Mouse (Mus musculus): ENCODE measurements around the gene Dnajc4. TPM values are rescaled to one million over a fixed set of nuclear protein-coding genes. Genes with fewer than 3 reads are reported as not detected.

Dnajc4 gene
- total RNA-seq (2015) = 10.2 and 11.5 TPM in 2 replicates
- 8.6 and 17.8 TPM in 2 replicates for total RNA-seq (2017)

DNA sequence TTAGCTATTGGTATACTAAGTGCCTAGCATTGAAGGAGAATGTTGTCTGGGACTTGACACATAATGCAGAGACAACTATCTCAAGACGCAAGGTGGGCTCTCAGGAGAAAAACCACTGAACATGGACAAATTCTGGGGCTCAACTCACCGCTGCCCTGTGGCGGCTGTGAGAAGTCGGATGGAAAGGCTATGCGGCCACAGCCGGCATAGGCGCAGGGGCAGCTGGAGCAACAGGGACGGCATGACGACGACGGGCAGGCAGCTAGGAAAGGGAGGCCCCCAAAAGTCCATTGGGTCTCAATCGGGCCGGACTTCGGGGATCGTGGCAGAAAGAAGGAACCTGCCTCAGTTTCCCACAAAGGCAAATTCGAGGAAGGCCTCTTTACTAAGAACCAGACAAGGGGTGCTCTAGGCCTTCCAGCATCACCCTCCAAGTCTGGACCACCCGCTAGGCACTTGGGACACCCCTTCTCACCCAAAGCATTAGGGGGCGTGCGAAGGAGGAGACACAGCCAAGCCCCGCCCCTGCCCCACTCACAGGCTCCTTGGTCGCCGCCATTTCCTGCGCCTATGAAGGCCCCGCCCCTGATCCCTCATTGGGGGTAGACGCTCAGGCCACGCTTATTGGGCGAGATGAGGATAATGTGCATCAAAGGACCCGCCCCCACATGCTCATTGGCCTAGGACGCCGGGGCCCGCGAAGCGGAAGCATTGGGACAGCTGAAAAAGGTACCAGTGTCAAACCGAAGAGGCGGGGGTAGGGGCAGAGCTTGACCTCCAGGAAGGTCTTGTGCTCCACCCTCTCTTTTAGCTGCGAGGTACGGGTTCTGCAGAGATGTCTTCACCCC, at the start of gene Dnajc4:
Gene Dnajc4, minus strand, starts transcription at position 562 of the 848 bp plus-strand sequence.
- ATAC-seq (replicated peaks; ENCODE audit: poor library complexity) = peak; percentile 93

- ATAC-seq (replicated peaks; ENCODE audit: poor library complexity) = no peak
Observed at GRCm38 (mm10) chr19:7041171-7041570, 48.8 kb upstream of the Dnajc4 start.

DNA sequence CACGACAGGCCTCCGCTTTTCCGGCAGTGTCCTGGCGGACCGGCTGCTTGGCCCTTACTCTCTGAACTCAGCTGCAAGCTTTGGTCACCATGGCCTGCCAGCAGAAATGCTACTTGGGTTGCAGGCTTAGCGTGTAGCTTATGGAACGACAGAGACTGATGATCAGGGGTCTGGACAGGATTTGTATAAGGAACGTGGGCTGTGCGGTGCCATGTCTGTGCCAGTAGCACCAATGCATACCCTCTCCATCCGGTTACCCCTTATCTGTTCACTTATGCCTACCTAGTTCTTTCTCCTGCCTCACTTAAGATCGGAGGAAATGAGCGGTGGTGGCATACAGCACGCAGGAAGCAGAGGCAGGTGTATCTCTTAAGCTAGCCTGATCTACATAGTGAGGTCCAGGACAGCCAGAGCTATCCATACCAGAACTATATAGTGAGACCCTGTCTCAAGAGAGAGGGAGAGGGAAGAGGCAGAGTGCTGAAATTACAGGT, 48.3 kb upstream of the Dnajc4 start:
- ATAC-seq (replicated peaks; ENCODE audit: poor library complexity) = 0 out of 2 replicates have a peak, but pooled peaks have one; percentile 2

- ATAC-seq (replicated peaks; ENCODE audit: poor library complexity) = peak; percentile 95
Observed at GRCm38 (mm10) chr19:7039841-7040636, 47.7 kb upstream of the Dnajc4 start, which contains the start of gene Stip1. TSS of gene Stip1 (minus strand) at chr19:7039967.

- ATAC-seq (replicated peaks; ENCODE audit: poor library complexity) = peak; percentile 12; the same call in 1 of the 2 replicates
Observed at GRCm38 (mm10) chr19:7039088-7039720, 46.8 kb upstream of the Dnajc4 start.

GRCm38 (mm10) chr19:7034006-7034405, 41.6 kb upstream of the Dnajc4 start:
- no peak for ATAC-seq (replicated peaks; ENCODE audit: poor library complexity)

- no peak for ATAC-seq (replicated peaks; ENCODE audit: poor library complexity)
Observed at GRCm38 (mm10) chr19:7029531-7029930, 37.2 kb upstream of the Dnajc4 start.

DNA sequence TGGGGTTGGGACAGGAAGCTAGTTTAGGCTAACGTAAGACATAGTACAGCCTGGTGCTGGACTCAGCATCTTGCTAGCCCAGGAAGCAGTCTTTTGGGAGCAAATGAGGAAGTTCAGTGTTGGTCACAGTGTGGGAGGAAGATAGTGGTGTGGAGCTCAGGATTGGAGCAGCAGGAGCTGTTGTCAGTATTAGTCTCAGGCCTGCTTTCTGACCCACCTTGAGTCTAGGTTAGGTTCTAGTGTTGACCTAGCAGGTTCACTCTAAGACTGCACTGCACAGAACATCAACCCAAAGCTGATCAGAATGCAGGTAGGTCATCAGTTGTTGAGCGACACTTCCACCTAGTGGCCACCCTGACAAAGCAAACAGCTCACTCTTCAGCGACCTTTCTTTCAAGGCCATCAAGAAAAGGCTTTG, 27.9 kb upstream of the Dnajc4 start:
- peak; percentile 51 for ATAC-seq (replicated peaks; ENCODE audit: poor library complexity)

DNA sequence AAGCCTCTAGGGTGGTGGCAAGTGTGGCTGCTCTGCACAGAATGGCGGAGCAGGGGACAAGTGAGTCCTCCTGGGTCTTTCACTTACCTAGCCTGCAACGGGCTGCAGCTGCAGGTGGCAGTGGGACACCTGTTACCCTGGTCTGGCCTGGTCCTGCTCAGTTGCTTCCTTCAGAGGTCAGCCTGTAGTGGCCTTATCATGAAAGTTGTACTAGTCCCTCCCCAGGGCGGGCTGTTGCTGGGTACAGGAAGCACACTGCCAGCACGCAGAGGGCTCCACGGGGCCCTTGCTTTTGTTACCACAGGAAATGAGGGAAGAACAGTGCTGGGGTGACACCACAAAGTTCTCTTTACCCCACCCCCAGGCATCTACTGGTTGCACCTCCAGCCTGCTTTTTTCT, 26.8 kb upstream of the Dnajc4 start, which contains the start of gene Fermt3:
Gene Fermt3, minus strand, starts transcription at position 279 of the 400 bp plus-strand sequence.
- ATAC-seq (replicated peaks; ENCODE audit: poor library complexity) = peak; percentile 69

DNA sequence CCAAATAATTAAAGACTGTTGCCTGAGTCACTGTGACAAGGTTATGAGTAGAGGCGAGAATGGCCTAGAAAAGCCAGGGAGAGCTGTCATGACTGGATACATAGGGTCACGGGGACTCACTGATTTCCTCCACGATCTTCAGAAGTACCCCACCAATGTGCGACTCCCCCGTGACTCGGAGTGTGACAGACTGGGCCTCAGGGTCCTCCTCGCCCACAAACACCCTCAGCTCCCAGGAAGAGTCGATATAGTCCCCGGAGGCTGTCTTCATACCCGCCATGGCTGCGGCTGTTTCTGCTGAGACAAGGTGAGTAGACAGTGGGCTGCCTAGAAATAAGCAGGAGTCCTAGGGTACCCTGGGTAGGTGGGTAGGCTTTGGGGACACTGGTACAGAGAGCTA, 26.2 kb upstream of the Dnajc4 start:
- peak; percentile 7; the same call in 1 of the 2 replicates for ATAC-seq (replicated peaks; ENCODE audit: poor library complexity)

DNA sequence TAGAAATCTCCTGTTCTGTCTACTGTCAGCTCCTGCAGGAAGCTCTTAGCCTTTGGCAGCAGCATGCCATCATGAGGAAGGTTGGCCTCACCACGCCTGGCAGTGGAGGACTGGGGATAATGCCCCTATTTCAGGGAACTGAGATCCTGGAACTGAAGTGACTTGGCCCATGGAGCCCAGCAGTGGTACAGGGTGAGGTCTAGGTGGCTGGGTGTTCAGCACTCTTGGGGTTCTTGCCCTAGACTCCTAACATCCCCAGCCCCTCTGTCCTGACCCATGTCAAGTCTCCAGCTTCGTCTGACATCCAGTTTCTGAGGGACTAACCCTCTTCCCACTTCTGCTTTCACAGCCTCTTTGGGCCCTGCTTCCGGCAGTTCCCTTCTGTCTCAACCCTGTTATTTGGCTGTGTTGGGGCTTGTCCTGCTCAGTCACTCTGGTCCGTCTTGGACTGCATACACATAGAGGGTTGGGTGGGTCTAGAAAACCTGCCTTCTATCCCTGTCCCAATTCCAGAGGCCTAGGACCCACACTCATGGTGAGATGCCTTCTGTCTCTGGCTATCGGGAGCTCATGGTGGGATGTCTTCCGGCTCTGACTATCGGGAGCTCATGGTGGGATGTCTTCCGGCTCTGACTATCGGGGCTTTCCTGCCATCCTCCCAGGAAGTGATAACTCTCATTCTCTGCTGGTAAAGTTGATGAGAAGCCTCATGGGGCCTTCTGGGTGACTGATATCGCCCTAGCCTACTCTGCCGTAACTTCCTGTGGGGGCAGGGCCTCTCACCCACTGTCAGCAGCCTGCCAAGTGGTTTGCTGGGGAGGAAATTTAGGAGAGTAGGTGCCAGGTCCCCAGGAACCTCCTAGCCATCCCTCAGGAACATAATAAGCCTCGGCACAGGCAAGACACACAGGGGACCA, 25.4 kb upstream of the Dnajc4 start:
- peak; percentile 68 for ATAC-seq (replicated peaks; ENCODE audit: poor library complexity)

DNA sequence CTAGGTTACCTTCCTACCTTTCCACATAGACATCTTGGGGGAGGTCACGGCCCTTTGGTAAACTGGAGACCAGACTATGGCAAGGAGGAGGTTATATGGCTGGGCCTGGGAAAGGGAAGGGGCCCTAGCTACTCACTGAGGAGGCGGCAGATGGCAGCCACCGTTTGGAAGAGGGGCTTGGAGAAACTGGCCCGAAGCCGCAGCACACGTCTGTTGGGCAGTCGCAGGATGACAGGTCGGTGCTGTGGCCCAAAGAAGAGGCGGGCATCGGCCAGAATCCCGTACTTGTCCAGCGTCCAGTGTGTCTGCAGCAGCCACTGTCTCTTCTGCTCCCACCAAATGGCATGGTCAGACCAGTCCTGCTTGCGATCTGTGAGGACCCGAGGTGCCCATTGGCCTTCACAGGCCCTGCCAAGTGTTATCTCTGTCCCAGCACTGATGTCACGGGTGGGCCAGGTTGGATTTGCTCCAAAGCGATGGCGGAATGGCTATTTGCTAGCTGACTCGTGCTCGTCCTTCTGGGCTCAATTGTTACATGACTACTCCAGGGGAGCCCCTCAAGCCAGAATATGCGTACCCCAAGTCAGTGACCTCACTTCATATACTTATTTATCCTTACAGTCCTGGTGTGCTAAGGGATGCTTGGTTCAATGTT, 22.2 kb upstream of the Dnajc4 start:
- no peak for ATAC-seq (replicated peaks; ENCODE audit: poor library complexity)

- ATAC-seq (replicated peaks; ENCODE audit: poor library complexity) = no peak
Observed at GRCm38 (mm10) chr19:7013984-7014383, 21.6 kb upstream of the Dnajc4 start.

- ATAC-seq (replicated peaks; ENCODE audit: poor library complexity) = no peak
Observed at GRCm38 (mm10) chr19:7012426-7012825, 20.1 kb upstream of the Dnajc4 start.

- no peak for ATAC-seq (replicated peaks; ENCODE audit: poor library complexity)
Observed at GRCm38 (mm10) chr19:7006892-7007593, 14.7 kb upstream of the Dnajc4 start.

GRCm38 (mm10) chr19:6999360-7000063, 7.1 kb upstream of the Dnajc4 start:
- no peak for ATAC-seq (replicated peaks; ENCODE audit: poor library complexity)

- no peak for ATAC-seq (replicated peaks; ENCODE audit: poor library complexity)
Observed at GRCm38 (mm10) chr19:6997721-6998290, 5.4 kb upstream of the Dnajc4 start.

DNA sequence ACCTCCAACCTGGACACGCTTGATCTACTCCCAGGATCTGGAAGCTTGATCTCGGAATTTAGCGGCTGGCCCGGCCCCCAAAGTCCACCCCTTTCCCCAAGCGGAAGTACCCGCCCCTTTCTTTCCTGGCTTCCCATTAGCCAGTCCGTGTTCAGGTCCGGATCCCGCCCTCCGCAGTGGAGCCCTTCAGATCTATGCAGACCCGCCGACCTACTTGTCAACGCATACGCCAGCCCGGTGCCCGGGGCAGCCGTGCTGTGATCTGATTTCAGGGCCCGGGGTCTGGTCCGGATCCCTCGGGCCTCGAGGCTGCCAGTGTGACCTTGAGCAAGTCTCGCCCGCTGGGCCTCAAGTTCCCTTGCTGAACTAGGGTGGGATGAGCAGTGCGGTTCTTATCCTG, 3.6 kb upstream of the Dnajc4 start, which contains the start of the genes Nudt22 and Trpt1:
Gene Nudt22, minus strand, starts transcription at position 112 of the 400 bp plus-strand sequence.
Gene Trpt1, plus strand, starts transcription at position 126 of the 400 bp plus-strand sequence.
- peak; percentile 69 for ATAC-seq (replicated peaks; ENCODE audit: poor library complexity)
